Comparison of ENCODE assay signal across 10 mouse cellular contexts in the genomic region with DNA sequence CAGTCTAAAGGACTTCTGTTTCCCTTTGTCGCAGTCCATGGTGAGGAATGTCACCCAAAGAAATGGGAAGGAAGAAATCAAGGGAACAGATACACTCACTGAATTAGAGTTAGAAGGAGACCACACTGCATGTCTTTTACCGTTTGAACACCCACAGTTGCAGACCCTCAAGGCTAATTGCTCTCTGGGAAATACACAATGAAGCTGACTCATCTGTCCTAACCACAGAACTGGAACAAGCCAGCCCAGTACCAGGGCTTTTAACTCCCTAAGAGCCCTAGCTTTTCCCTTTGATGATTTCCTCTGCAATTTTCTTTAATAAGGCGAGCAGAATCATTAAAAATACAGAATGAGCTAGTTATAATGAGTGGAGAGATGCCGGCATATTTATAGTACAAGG. TPM values are rescaled to one million over a fixed set of nuclear protein-coding genes. Genes with fewer than 3 reads are reported as not detected.
DNase-seq lines count a peak whose midpoint lies in the region; ATAC-seq and TF ChIP-seq lines count a peak whose summit lies in the region.
"Had no signal": no experiment of that assay in that cellular context is flagged by ENCODE, and none has a peak within 500 bp of the region (broad histone marks: within the 10 kb centered on the region; RNA-seq: fewer than 3 reads in every experiment).

No protein-coding gene starts in this region.

- no peaks in the 10 kb centered on the region for H3K9me3 ChIP-seq in hindbrain, postnatal 0 days (ENCODE audit: low read length)
- no peaks in the 10 kb centered on the region for H3K9me3 ChIP-seq in liver, postnatal 0 days (ENCODE audit: low read length)
- H3K9me3 ChIP-seq in intestine, postnatal 0 days (ENCODE audit: control insufficient read depth) = no peaks in the 10 kb centered on the region
- no peaks in the 10 kb centered on the region for H3K9me3 ChIP-seq in heart, embryonic 12.5 days (replicated peaks)
- H3K9me3 ChIP-seq: embryonic facial prominence, embryonic 15.5 days; liver, embryonic 12.5 days had no signal

- H3K4me2 ChIP-seq in hindbrain, postnatal 0 days (ENCODE audit: low read depth, low read length) = no peak overlapping the region
- H3K4me2 ChIP-seq in liver, postnatal 0 days (ENCODE audit: low read depth, low read length) = no peak overlapping the region
- H3K4me2 ChIP-seq in intestine, postnatal 0 days (replicated peaks; ENCODE audit: low read depth) = no peak overlapping the region
- no peak overlapping the region for H3K4me2 ChIP-seq in heart, embryonic 12.5 days
- H3K4me2 ChIP-seq: embryonic facial prominence, embryonic 15.5 days; liver, embryonic 12.5 days had no signal

- no peak overlapping the region for H3K4me3 ChIP-seq in hindbrain, postnatal 0 days (ENCODE audit: low read length)
- H3K4me3 ChIP-seq in liver, postnatal 0 days (ENCODE audit: low read depth, low read length) = no peak overlapping the region
- no peak overlapping the region for H3K4me3 ChIP-seq in intestine, postnatal 0 days (ENCODE audit: low read depth, low read length)
- H3K4me3 ChIP-seq in heart, embryonic 12.5 days = no peak overlapping the region
- H3K4me3 ChIP-seq: embryonic facial prominence, embryonic 15.5 days; liver, embryonic 12.5 days had no signal

- peak; percentile 62 for ATAC-seq in frontal cortex, adult (ENCODE audit: low TSS enrichment)
- peak; percentile 70; the same call in 1 of the 2 replicates for ATAC-seq in hindbrain, postnatal 0 days
- ATAC-seq in liver, postnatal 0 days = no peak
- no peak for ATAC-seq in intestine, postnatal 0 days
- ATAC-seq in heart, embryonic 12.5 days (ENCODE audit: insufficient number of reproducible peaks, low FRiP score) = no peak
- ATAC-seq: liver, embryonic 12.5 days had no signal

- H3K27ac ChIP-seq in hindbrain, postnatal 0 days = 0 out of 2 replicates have a peak overlapping the region, but pooled peaks have one; percentile 41
- no peak overlapping the region for H3K27ac ChIP-seq in liver, postnatal 0 days (ENCODE audit: low read depth)
- no peak overlapping the region for H3K27ac ChIP-seq in intestine, postnatal 0 days (ENCODE audit: low read depth, low read length)
- no peak overlapping the region for H3K27ac ChIP-seq in heart, embryonic 12.5 days (ENCODE audit: poor library complexity, severe bottlenecking)
- H3K27ac ChIP-seq: embryonic facial prominence, embryonic 15.5 days; liver, embryonic 12.5 days had no signal

- 48% methylated on average over 4 of the region's 4 CpGs for WGBS in hindbrain, postnatal 0 days
- WGBS in liver, postnatal 0 days (ENCODE audit: insufficient replicate concordance) = 55% methylated on average over 4 of the region's 4 CpGs
- WGBS in intestine, postnatal 0 days = 76% methylated on average over 4 of the region's 4 CpGs
- 67% methylated on average over 4 of the region's 4 CpGs for WGBS in heart, embryonic 12.5 days

- no peak for TF ChIP-seq EP300 in liver, postnatal 0 days (IDR thresholded peaks at IDR 0.05; ENCODE audit: low read depth)

- DNase-seq in frontal cortex, postnatal 36 days (ENCODE audit: low spot score in 2 of 2) = no peak
- DNase-seq in 416B (ENCODE audit: low read depth) = peak; percentile 80
- peak; percentile 18 to 26 for DNase-seq in adrenal gland, postnatal 36 days
- DNase-seq in hindbrain, postnatal 0 days (ENCODE audit: low spot score) = peak; percentile 19
- DNase-seq in liver, postnatal 0 days = no peak

- no peaks in the 10 kb centered on the region for H3K4me1 ChIP-seq in hindbrain, postnatal 0 days (ENCODE audit: insufficient read depth, low read length)
- H3K4me1 ChIP-seq in liver, postnatal 0 days (ENCODE audit: insufficient read depth) = no peaks in the 10 kb centered on the region
- no peaks in the 10 kb centered on the region for H3K4me1 ChIP-seq in intestine, postnatal 0 days (replicated peaks; ENCODE audit: control insufficient read depth, insufficient read depth, low read length)
- H3K4me1 ChIP-seq in heart, embryonic 12.5 days (replicated peaks) = 0 out of 2 replicates have a peak, but pooled peaks cover 2% of the 10 kb centered on the region
- H3K4me1 ChIP-seq: embryonic facial prominence, embryonic 15.5 days; liver, embryonic 12.5 days had no signal

- H3K36me3 ChIP-seq in hindbrain, postnatal 0 days (ENCODE audit: insufficient read depth, low read length) = no peaks in the 10 kb centered on the region
- peaks cover 7% of the 10 kb centered on the region for H3K36me3 ChIP-seq in liver, postnatal 0 days (replicated peaks; ENCODE audit: insufficient read depth, low read length)
- no peaks in the 10 kb centered on the region for H3K36me3 ChIP-seq in intestine, postnatal 0 days (ENCODE audit: control insufficient read depth, insufficient read depth)
- H3K36me3 ChIP-seq in heart, embryonic 12.5 days = no peaks in the 10 kb centered on the region
- H3K36me3 ChIP-seq: embryonic facial prominence, embryonic 15.5 days had no signal

- TF ChIP-seq CTCF in hindbrain, postnatal 0 days (IDR thresholded peaks at IDR 0.05; ENCODE audit: low read depth) = no peak
- TF ChIP-seq CTCF in liver, postnatal 0 days (IDR thresholded peaks at IDR 0.05; ENCODE audit: low read depth) = no peak
- TF ChIP-seq CTCF in intestine, postnatal 0 days (IDR thresholded peaks at IDR 0.05; ENCODE audit: low read depth) = no peak

- H3K27me3 ChIP-seq in hindbrain, postnatal 0 days (ENCODE audit: insufficient read depth, low read length) = no peaks in the 10 kb centered on the region
- H3K27me3 ChIP-seq in liver, postnatal 0 days (ENCODE audit: insufficient read depth, low read length) = no peaks in the 10 kb centered on the region
- no peaks in the 10 kb centered on the region for H3K27me3 ChIP-seq in intestine, postnatal 0 days (replicated peaks; ENCODE audit: control insufficient read depth, insufficient read depth, low read length)
- H3K27me3 ChIP-seq in heart, embryonic 12.5 days (replicated peaks) = no peaks in the 10 kb centered on the region
- H3K27me3 ChIP-seq: embryonic facial prominence, embryonic 15.5 days; liver, embryonic 12.5 days had no signal

- H3K9ac ChIP-seq in hindbrain, postnatal 0 days (replicated peaks; ENCODE audit: low read length) = no peak overlapping the region
- H3K9ac ChIP-seq in liver, postnatal 0 days (replicated peaks) = no peak overlapping the region
- no peak overlapping the region for H3K9ac ChIP-seq in intestine, postnatal 0 days (ENCODE audit: low read depth, low read length)
- no peak overlapping the region for H3K9ac ChIP-seq in heart, embryonic 12.5 days
- H3K9ac ChIP-seq: embryonic facial prominence, embryonic 15.5 days; liver, embryonic 12.5 days had no signal

RNA-seq across cellular contexts. Expression of gene Gpr161, which starts 48.9 kb away (rescaled TPM):
- 1 to 10 TPM in 1 of 2 experiments, under 1 TPM in 1; 0.76 to 1.1 TPM for total RNA-seq in adrenal gland, postnatal 36 days (2021)
- 49.7 and 52.0 TPM in 2 replicates for total RNA-seq in hindbrain, postnatal 0 days (2014; rRNA removed)
- polyA plus RNA-seq in hindbrain, postnatal 0 days (2015; fragmentation: Nextera tagmentation; extraction: Ambion mirVana) = 2.1 and 2.4 TPM in 2 replicates
- polyA plus RNA-seq in liver, postnatal 0 days (2015; fragmentation: Nextera tagmentation; extraction: Ambion mirVana) = 0.06 and 0.07 TPM in 2 replicates
- polyA plus RNA-seq in intestine, postnatal 0 days (2015; fragmentation: Nextera tagmentation; extraction: Ambion mirVana) = 0.35 and 0.63 TPM in 2 replicates
- 0.88 and 1.0 TPM in 2 replicates for polyA plus RNA-seq in heart, embryonic 12.5 days (2016; fragmentation: Nextera tagmentation; extraction: Ambion mirVana)

Comparison
In these comparisons a context has a peak if more than half of its experiments do, and no peak if none do; other contexts are left out.
1. ATAC-seq: peak in frontal cortex, adult (single experiment) and hindbrain, postnatal 0 days (single experiment); none in liver, postnatal 0 days (single experiment), intestine, postnatal 0 days (single experiment) and heart, embryonic 12.5 days (single experiment).
2. DNase-seq: peak in 416B (single experiment), adrenal gland, postnatal 36 days (2 of 2) and hindbrain, postnatal 0 days (single experiment); none in frontal cortex, postnatal 36 days (0 of 2) and liver, postnatal 0 days (single experiment).